Mouse (Mus musculus) adrenal gland, adult 8-10 months (tissue): Measurements from ENCODE around the gene Snx30. TPM values are rescaled to one million over a fixed set of nuclear protein-coding genes. Genes with fewer than 3 reads are reported as not detected.

ENCODE experiments used
- DNase-seq: peaks from one replicate; pipeline ENCODE4 v3.0.0; 2022
- total RNA-seq, 4 experiments: library from RNA; stranded (reverse); gene quantifications; 2 replicates each; pipeline ENCODE4 v1.2.4; 2022

Snx30 gene
- total RNA-seq, 4 experiments from 2014 or later: 6.6 to 10.2 (median 8.9) TPM

- no peak for DNase-seq
Observed at GRCm38 (mm10) chr4:59825634-59826033, 20.0 kb downstream of the Snx30 start.

GRCm38 (mm10) chr4:59826381-59826780 lies 20.7 kb downstream of the Snx30 start:
- DNase-seq: no peak

GRCm38 (mm10) chr4:59829072-59829471 lies 23.4 kb downstream of the Snx30 start:
- DNase-seq: no peak

GRCm38 (mm10) chr4:59831038-59831437 lies 25.4 kb downstream of the Snx30 start:
- no peak for DNase-seq

- no peak for DNase-seq
Observed at GRCm38 (mm10) chr4:59832810-59833209, 27.2 kb downstream of the Snx30 start.

GRCm38 (mm10) chr4:59837659-59838058 lies 32.0 kb downstream of the Snx30 start:
- DNase-seq: no peak

GRCm38 (mm10) chr4:59844460-59845244 lies 39.0 kb downstream of the Snx30 start:
- no peak for DNase-seq

GRCm38 (mm10) chr4:59845245-59845637 lies 39.6 kb downstream of the Snx30 start:
- DNase-seq: no peak

- DNase-seq: no peak
Observed at GRCm38 (mm10) chr4:59847447-59847846, 41.8 kb downstream of the Snx30 start.

GRCm38 (mm10) chr4:59850181-59850580 lies 44.5 kb downstream of the Snx30 start:
- DNase-seq: peak; percentile 49

GRCm38 (mm10) chr4:59850886-59851623 lies 45.4 kb downstream of the Snx30 start:
- no peak for DNase-seq

- no peak for DNase-seq
Observed at GRCm38 (mm10) chr4:59853155-59853554, 47.5 kb downstream of the Snx30 start.

- DNase-seq: no peak
Observed at GRCm38 (mm10) chr4:59859693-59860425, 54.2 kb downstream of the Snx30 start.

- no peak for DNase-seq
Observed at GRCm38 (mm10) chr4:59860431-59860830, 54.8 kb downstream of the Snx30 start.

GRCm38 (mm10) chr4:59861871-59862270 lies 56.2 kb downstream of the Snx30 start:
- no peak for DNase-seq

GRCm38 (mm10) chr4:59862335-59862734 lies 56.7 kb downstream of the Snx30 start:
- DNase-seq: no peak

GRCm38 (mm10) chr4:59863869-59864268 lies 58.2 kb downstream of the Snx30 start:
- DNase-seq: no peak

GRCm38 (mm10) chr4:59868086-59868485 lies 62.4 kb downstream of the Snx30 start:
- no peak for DNase-seq

- peak; percentile 11 for DNase-seq
Observed at GRCm38 (mm10) chr4:59869488-59870057, 63.9 kb downstream of the Snx30 start.

GRCm38 (mm10) chr4:59870433-59870832 lies 64.8 kb downstream of the Snx30 start:
- no peak for DNase-seq

GRCm38 (mm10) chr4:59870859-59871591 lies 65.4 kb downstream of the Snx30 start:
- peak; percentile 39 for DNase-seq

- DNase-seq: no peak
Observed at GRCm38 (mm10) chr4:59873240-59873639, 67.6 kb downstream of the Snx30 start.
